Mouse (Mus musculus) C3H10T1/2 (cell line): Measurements from ENCODE around the gene Gm17651. TPM values are rescaled to one million over a fixed set of nuclear protein-coding genes. Genes with fewer than 3 reads are reported as not detected.

ENCODE experiments used
- polyA plus RNA-seq, 2 experiments: library from polyadenylated mRNA; unstranded; fragments of >200 nt; fragmentation: generic; extraction: Trizol; gene quantifications; one replicate each; pipeline ENCODE4 v1.2.1; 2012; ENCODE audit warnings: missing spikeins in 2 of 2

Gene Gm17651
- polyA plus RNA-seq = not detected

GRCm38 (mm10) chr3:97674644-97675110 is at the start of gene Gm17651:
Gene Gm17651, minus strand, starts transcription at chr3:97674694.

GRCm38 (mm10) chr3:97657655-97658411 is 16.7 kb downstream of the Gm17651 start, which contains the start of gene Prkab2:
Gene Prkab2, plus strand, starts transcription at chr3:97658193.

GRCm38 (mm10) chr3:97628391-97629001 is 46.0 kb downstream of the Gm17651 start, which contains the start of gene Fmo5:
Gene Fmo5, plus strand, starts transcription at chr3:97628804.

Other genes with a start within 250 kb of the Gm17651 start
- 1 to 10 TPM; 1.9 to 3.1 TPM for gene Chd1l, start 64.5 kb downstream of the Gm17651 start, polyA plus RNA-seq
- gene Fmo5, start 45.9 kb downstream of the Gm17651 start, polyA plus RNA-seq = under 1 TPM; 0.09 to 0.81 TPM
- gene Prkab2, start 16.5 kb downstream of the Gm17651 start, polyA plus RNA-seq = 1 to 10 TPM in 1 of 2 experiments, under 1 TPM in 1; 0.33 to 2.0 TPM
- gene Pde4dip, start 214.0 kb upstream of the Gm17651 start, polyA plus RNA-seq = 1 to 10 TPM; 1.4 to 7.1 TPM
- gene Sec22b, start 226.5 kb upstream of the Gm17651 start, polyA plus RNA-seq = 10 to 100 TPM in 1 of 2 experiments, 1 to 10 TPM in 1; 6.4 to 62.8 TPM